Mouse (Mus musculus) ES-E14 (cell line): ENCODE measurements around the gene Adora1. TPM values are rescaled to one million over a fixed set of nuclear protein-coding genes. Genes with fewer than 3 reads are reported as not detected.

Source experiments
- DNase-seq: peaks from one replicate; pipeline ENCODE4 v3.0.0-alpha.2; 2013; ENCODE audit warnings: low read depth, low spot score
- H3K27ac ChIP-seq: 2 replicates; pipeline ENCODE4 v1.5.1; 2012; ENCODE audit warnings: low read depth, mild to moderate bottlenecking, low read length, moderate library complexity, mixed read lengths; ENCODE audit not compliant: poor library complexity, insufficient read depth, severe bottlenecking
- H3K36me3 ChIP-seq: 2 replicates; pipeline ENCODE4 v1.6.1; 2012; ENCODE audit warnings: mild to moderate bottlenecking, low read length, moderate library complexity, mixed read lengths; ENCODE audit not compliant: control insufficient read depth, poor library complexity, insufficient read depth, severe bottlenecking
- H3K4me1 ChIP-seq, 2 experiments: fragments of 150-350 bp in 1 of 2; sonication (generic) in 1 of 2; 2 replicates each; pipeline ENCODE4 v1.6.1; 2012; ENCODE audit warnings: low read length in 2 of 2, mild to moderate bottlenecking in 1 of 2, mixed read lengths in 1 of 2; ENCODE audit not compliant: control insufficient read depth in 2 of 2, insufficient read depth in 2 of 2, poor library complexity in 1 of 2
- H3K4me3 ChIP-seq, 2 experiments: fragments of 150-350 bp in 1 of 2; sonication (generic) in 1 of 2; 2 replicates each; pipeline ENCODE4 v1.5.1; 2012; ENCODE audit warnings: low read length in 2 of 2, low read depth in 1 of 2, mild to moderate bottlenecking in 1 of 2, mixed read lengths in 1 of 2; ENCODE audit not compliant: insufficient read depth in 1 of 2, poor library complexity in 1 of 2, severe bottlenecking in 1 of 2
- H3K9ac ChIP-seq: 2 replicates; pipeline ENCODE4 v1.6.1; 2012; ENCODE audit warnings: low read depth, mild to moderate bottlenecking, low read length, mixed read lengths; ENCODE audit not compliant: poor library complexity, insufficient read depth, severe bottlenecking
- H3K9me3 ChIP-seq: fragments of 150-350 bp; sonication (generic); 2 replicates; pipeline ENCODE4 v1.6.1; 2012; ENCODE audit warnings: low read depth, mild to moderate bottlenecking, low read length; ENCODE audit not compliant: control insufficient read depth, insufficient read depth
- CHD2 ChIP-seq: IDR thresholded peaks from 2 replicates; pipeline ENCODE4 v1.6.1; 2014; ENCODE audit warnings: mild to moderate bottlenecking, low read depth, low read length, inconsistent platforms
- HCFC1 ChIP-seq: IDR thresholded peaks from 2 replicates; pipeline ENCODE4 v1.6.1; 2012; ENCODE audit warnings: low read length, inconsistent platforms, borderline replicate concordance; ENCODE audit not compliant: insufficient read depth
- MAFK ChIP-seq: IDR thresholded peaks from 2 replicates; pipeline ENCODE4 v1.6.1; 2014; ENCODE audit warnings: mild to moderate bottlenecking, low read depth, low read length, inconsistent platforms; ENCODE audit not compliant: insufficient read depth
- ZC3H11A ChIP-seq: IDR thresholded peaks from 2 replicates; pipeline ENCODE4 v1.6.1; 2012; ENCODE audit warnings: low read depth, mild to moderate bottlenecking, inconsistent platforms, low read length, borderline replicate concordance
- ZNF384 ChIP-seq: IDR thresholded peaks from 2 replicates; pipeline ENCODE4 v1.6.1; 2012; ENCODE audit warnings: low read depth, low read length, inconsistent platforms
- in situ Hi-C, 2 experiments: fragments of 600-800 bp; cut with MboI; formaldehyde crosslinking; loops; one replicate each; pipeline ENCODE4 v1.15.1; 2025; ENCODE audit warnings: low sequenced_read_pairs in 2 of 2, inconsistent platforms in 1 of 2; ENCODE audit not compliant: unreplicated experiment in 2 of 2
- total RNA-seq: library from RNA; depleted of rRNA; stranded (reverse); fragments of 300-350 nt; gene quantifications from 2 replicates; pipeline ENCODE4 v1.2.3, GENCODE M21; 2012

The Adora1 gene
- total RNA-seq, 1 experiment: 0.58 TPM

DNA sequence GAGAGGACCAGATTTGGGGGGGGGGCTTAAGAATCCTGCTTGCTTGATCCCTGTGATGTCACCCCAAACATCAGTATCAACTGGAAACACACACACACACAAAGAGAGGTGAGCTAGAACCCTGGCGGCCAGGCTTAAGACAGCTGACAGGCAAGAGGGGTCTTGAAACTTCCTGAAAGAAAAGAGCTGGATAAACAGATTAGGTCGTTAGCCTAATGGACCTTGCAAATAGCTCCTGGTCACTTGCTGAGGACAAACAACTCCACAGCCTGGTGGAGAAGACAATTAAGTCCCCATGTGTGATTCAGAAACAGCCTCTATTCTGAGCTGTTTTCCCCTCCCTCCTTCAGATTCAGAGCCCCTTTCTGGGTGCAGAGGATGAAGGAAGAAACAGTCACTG, 23.6 kb downstream of the Adora1 start:
- TF ChIP-seq ZC3H11A (no peak), ZNF384 (no peak), CHD2 (no peak), HCFC1 (no peak), MAFK (no peak)
- no peaks in the 10 kb centered on the region for H3K9me3 ChIP-seq
- H3K27ac ChIP-seq: no peak overlapping the region; the same call in 1 of the 2 replicates
- DNase-seq: no peak
- H3K9ac ChIP-seq: no peak overlapping the region
- H3K4me3 ChIP-seq: no peak overlapping the region
- H3K36me3 ChIP-seq: no peaks in the 10 kb centered on the region
- in situ Hi-C loops: no loop called here
- H3K4me1 ChIP-seq: peaks cover 0 to 18% of the 10 kb centered on the region in 2 experiments; a peak in 2 of 4 replicates

- no peak overlapping the region for H3K27ac ChIP-seq
- H3K9me3 ChIP-seq: no peaks in the 10 kb centered on the region
- in situ Hi-C loops: no loop called here
- TF ChIP-seq MAFK: no peak
- no peak for TF ChIP-seq HCFC1
- TF ChIP-seq ZNF384: no peak
- no peak for TF ChIP-seq ZC3H11A
- no peak for TF ChIP-seq CHD2
- H3K4me1 ChIP-seq: peaks cover 0 to 13% of the 10 kb centered on the region in 2 experiments; a peak in 1 of 4 replicates
- DNase-seq: no peak
- H3K36me3 ChIP-seq: no peaks in the 10 kb centered on the region
- H3K9ac ChIP-seq: no peak overlapping the region
- H3K4me3 ChIP-seq: no peak overlapping the region
Measured at GRCm38 (mm10) chr1:134211043-134211442, 24.2 kb downstream of the Adora1 start.

DNA sequence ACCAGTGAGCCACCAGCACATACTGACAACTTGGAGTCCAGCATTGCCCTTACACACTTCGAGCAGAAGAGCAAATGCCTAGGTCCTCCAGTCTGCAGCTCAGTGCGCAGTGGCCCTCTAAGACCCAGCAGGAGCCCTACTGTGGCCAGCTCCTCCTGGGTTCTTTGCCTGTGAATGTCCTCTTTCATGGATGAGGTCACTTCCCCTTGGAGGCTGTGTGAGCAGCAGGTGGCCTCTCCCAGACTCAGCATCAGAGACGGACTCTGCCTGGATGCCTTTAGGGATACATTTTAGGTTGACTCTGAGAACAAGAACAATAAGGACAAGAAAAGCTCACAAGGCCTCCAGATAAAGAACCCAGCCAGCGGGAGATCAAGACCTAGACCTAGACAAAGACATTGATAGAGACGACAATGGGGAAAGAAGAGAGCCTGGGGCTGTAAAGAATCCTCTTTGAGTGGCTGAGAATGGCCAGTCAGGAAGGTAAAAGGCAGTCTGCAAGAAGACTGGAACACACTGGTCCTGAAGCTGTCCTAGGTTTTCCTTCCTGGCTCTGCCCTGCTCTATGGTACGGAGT, 25.0 kb downstream of the Adora1 start:
- Histone ChIP-seq H3K4me3 (no peak overlapping the region), H3K27ac (no peak overlapping the region), H3K9ac (no peak overlapping the region), H3K36me3 (no peaks in the 10 kb centered on the region), H3K4me1 (peaks cover 0 to 10% of the 10 kb centered on the region in 2 experiments; a peak in 1 of 4 replicates), H3K9me3 (no peaks in the 10 kb centered on the region)
- in situ Hi-C loops: no loop called here
- TF ChIP-seq CHD2: no peak
- no peak for TF ChIP-seq MAFK
- TF ChIP-seq ZNF384: no peak
- TF ChIP-seq ZC3H11A: no peak
- no peak for TF ChIP-seq HCFC1
- DNase-seq: no peak

DNA sequence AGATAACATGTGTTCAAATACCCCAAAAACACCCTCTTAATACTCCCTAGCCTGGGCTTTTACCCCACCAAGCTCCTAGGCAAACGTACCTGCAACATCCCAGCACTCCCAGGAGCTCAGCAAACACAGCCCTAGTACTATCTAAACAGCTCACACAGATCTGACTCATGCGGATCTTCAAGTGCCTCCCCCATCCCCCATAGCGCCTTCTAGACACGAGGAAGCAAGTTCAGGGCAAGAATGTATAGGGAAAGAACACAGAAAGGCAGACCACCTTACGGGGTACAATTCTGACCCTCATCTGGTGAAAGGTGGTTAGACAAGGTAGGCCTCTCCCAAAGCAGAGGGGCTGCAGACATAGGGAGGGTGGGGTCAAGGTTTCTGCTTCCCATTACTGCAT, 29.1 kb downstream of the Adora1 start:
- Histone ChIP-seq H3K9ac (no peak overlapping the region), H3K36me3 (no peaks in the 10 kb centered on the region), H3K27ac (no peak overlapping the region), H3K4me1 (peaks cover 0 to 13% of the 10 kb centered on the region in 2 experiments; a peak in 2 of 4 replicates), H3K9me3 (no peaks in the 10 kb centered on the region), H3K4me3 (no peak overlapping the region)
- DNase-seq: no peak
- TF ChIP-seq MAFK (no peak), ZC3H11A (no peak), CHD2 (no peak), HCFC1 (no peak), ZNF384 (no peak)
- in situ Hi-C loops: no loop called here
